Mouse (Mus musculus): ENCODE data around the gene Gm12184.

GRCm38 (mm10) chr11:48831273-48831672 lies 4.8 kb upstream of the Gm12184 start:
- TF ChIP-seq POLR2A (IDR thresholded peaks at IDR 0.05; ENCODE audit: low read depth, low read length) (no peak), CTCF (IDR thresholded peaks at IDR 0.05; ENCODE audit: extremely low read depth, insufficient read length, insufficient replicate concordance, low read depth, low read length) (no peak)

Data from small intestine, adult 2 months (tissue).